Mouse (Mus musculus): ENCODE measurements around the gene Trem2.
"Not testable (repeated sequence)": the region's sequence is repeated elsewhere in the genome, so short reads cannot be mapped to it uniquely, and the experiment has no call there.

The Trem2 gene

DNA sequence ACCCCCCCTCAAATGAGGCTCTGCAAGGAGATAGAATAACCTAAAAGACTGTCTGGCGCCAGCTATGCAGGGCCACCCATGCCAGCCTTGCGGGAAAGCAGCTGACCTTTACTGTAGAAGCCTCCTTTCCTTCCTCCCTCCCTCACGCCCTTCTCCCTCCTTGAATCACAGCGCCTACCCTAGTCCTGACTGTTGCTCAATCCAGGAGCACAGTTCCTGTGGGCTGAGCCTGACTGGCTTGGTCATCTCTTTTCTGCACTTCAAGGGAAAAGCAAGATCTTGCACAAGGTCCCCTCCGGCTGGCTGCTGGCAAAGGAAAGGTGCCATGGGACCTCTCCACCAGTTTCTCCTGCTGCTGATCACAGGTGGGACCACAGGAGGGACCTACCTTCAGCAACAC lies at the start of gene Trem2:
Gene Trem2 (plus strand): TSS at position 171 of the 400 bp plus-strand sequence.
- in situ Hi-C loops (cut with MboI): no loop called here

DNA sequence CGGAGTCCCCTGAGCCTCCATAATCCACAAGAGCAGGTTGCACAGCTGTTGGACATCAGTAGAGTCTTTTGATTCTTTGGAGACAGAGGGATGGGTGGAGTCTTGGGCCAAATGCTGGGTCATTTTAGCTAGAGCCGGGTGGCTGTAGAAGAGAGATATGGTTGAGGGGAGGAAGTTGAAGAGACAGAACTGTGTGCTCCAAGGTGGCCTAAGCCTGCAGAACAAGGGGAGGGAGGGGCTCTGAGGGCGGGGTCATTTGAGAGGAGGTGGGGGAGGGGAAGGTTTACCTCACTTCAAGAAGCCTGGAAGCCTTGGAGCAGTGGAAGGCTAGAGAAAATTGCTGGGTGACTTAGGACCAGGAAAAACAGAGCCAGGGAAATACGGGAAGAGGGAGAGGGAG lies 47.0 kb upstream of the Trem2 start, which contains the start of gene Treml2:
Gene Treml2 (plus strand): TSS at position 296 of the 400 bp plus-strand sequence.
- in situ Hi-C loops (cut with MboI): no loop called here

DNA sequence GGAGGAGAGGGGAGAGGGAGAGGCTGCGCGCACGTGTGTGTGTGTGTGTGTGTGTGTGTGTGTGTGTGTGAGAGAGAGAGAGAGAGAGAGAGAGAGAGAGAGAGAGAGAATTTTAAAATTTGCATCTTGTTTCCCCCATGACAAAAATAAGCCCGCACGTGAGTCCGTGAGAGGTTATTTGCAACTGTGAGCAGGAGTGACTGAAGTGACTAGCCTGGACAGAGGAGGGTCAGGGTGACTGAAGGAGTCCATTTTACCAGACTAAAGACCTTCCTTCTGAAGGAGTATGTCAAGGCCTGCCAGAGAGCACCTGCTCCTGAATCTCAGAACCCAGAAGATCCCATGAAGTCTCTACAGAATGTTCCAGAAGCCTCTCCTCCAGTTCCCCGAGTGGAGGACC lies 46.4 kb upstream of the Trem2 start:
- in situ Hi-C loops (cut with MboI): no loop called here

GRCm38 (mm10) chr17:48300199-48300598 lies 46.0 kb upstream of the Trem2 start:
- in situ Hi-C loops (cut with MboI): no loop called here

- in situ Hi-C loops (cut with MboI): no loop called here
Measured at GRCm38 (mm10) chr17:48300861-48301260, 45.3 kb upstream of the Trem2 start.

DNA sequence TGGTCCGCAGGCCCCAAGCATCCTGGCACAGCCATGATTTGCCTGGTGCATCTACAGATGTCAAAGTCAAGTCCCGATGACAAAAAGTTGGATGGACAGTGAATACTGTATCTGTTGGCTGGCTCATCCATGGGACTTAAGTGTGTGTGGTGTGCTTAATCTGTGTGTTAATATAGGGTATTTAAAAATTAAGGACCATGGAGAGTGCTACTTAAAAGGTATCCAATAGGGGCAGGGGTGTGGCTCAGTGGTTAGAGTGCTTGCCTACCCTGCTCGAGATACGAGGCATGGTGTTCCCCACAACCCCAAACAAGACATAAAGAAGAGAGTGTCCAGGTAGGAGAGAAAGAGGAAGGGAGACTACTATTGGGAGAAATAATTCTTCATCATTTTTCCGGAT lies 44.4 kb upstream of the Trem2 start:
- in situ Hi-C loops (cut with MboI): no loop called here

DNA sequence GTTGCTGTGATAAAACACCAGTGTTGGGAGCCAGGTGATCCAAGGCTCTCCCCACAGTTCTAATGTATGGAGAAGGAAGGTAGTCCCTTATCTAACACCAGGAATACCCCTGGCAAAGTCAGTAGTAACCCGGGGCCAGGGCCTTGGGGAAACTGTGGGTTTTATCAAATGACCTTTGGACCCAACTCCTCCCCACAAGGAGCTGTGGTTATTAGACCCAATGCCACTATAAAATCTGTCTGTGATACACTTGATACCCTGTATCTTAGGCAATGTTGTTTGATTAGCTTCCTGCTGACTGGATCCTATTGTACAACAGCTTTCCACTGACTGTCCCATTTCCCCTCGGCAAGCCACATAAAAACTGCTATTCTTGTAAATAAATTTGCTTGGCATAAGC lies 34.1 kb upstream of the Trem2 start:
- in situ Hi-C loops (cut with MboI): no loop called here

DNA sequence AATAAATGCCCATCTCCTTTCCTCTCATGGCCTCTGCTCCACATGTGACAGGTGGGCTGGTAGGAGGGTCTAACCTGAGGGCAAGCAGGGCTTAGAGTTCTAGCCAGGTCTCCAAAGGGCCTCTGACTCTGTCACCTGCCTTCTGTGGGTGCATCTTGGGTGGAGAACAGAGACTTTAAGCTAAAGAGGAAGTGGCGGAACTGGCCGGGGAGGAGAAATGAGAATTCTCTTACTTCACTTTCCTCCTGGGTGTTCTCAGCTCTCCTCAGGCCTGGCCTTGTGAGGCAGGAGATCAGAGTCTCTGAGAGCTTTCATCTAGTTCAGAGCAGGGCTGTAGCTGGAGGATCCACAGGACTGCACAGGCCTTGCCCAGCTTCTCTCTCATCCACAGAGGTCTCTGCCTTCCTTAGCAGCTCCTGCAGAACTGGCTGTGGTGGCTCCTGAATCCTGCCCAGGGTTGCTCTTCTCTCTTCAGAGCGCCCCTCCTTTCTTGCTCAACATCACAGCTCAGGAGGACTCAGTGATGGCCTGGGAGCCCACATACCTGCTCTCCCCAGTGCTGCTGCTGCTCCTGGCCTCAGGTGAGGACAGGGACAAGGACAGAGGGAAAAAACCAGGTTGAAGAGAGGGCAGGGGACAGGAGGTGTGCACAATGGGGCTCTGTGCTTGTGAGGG lies 30.2 kb upstream of the Trem2 start, which contains the start of gene B430306N03Rik:
Gene B430306N03Rik (plus strand): TSS at position 237 of the 675 bp plus-strand sequence.
- in situ Hi-C loops (cut with MboI): not testable (repeated sequence)

DNA sequence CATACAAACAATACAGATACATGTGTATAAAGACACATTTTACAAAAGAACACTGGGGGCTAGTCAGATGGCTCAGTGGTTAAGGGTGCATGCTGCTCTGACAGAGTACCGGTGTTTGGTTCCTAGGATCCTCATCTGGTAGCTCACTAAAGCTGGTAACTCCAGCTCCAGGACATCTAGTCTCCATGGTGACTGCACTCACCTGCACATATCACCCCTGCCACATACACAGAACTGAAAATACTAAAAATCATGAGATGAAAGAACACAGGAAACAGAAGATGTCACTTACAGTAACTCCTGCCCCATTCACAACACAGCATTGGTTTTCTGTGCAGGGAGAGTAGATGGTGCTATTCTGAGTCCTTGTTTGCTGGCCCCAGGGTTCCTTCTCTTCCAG lies 27.5 kb upstream of the Trem2 start:
- in situ Hi-C loops (cut with MboI): no loop called here

- in situ Hi-C loops (cut with MboI): no loop called here
Measured at GRCm38 (mm10) chr17:48321279-48321678, 24.9 kb upstream of the Trem2 start.

- in situ Hi-C loops (cut with MboI): no loop called here
Measured at GRCm38 (mm10) chr17:48323236-48323635, 23.0 kb upstream of the Trem2 start.

GRCm38 (mm10) chr17:48324258-48324657 lies 21.9 kb upstream of the Trem2 start:
- in situ Hi-C loops (cut with MboI): no loop called here

GRCm38 (mm10) chr17:48325093-48325492 lies 21.1 kb upstream of the Trem2 start:
- in situ Hi-C loops (cut with MboI): no loop called here

DNA sequence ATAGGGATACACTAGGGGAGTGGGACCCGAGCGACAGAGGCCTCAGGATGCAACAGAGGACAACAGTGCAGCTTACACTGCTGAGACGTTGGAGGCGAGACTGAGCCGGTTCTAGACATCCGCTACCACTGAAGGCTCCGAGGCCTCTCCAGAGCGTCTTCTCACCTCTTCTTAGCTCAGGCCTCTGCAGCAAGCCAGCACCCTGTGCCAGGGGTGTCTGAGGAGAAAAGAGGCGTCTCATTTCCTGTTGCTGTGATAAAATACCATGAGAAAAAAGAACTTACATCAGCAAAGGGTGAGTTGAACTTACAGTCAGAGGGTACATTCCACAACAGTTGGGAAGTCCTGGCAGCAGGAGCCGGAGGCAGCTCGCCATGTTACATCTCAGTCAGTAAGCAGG lies 20.6 kb upstream of the Trem2 start:
- in situ Hi-C loops (cut with MboI): no loop called here

GRCm38 (mm10) chr17:48326656-48327055 lies 19.5 kb upstream of the Trem2 start:
- in situ Hi-C loops (cut with MboI): no loop called here

DNA sequence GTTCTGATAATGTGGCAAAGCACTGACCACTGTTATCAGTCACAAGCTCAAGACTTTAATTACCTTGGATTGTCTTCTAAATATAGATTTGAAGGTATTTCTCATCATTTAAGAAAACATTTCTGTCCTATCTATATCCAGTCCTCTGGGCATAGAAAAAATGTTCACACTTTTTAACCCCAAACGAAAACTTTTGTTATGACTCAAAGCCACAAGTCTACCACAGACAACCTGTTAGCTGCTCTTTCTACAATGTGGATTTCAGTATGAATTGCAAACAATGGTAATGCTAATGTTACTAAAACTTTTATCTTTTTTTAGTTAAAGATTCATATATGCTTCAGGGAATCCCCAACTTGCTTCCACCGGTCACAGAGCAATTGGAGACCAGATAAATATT lies 13.7 kb upstream of the Trem2 start:
- in situ Hi-C loops (cut with MboI): no loop called here

DNA sequence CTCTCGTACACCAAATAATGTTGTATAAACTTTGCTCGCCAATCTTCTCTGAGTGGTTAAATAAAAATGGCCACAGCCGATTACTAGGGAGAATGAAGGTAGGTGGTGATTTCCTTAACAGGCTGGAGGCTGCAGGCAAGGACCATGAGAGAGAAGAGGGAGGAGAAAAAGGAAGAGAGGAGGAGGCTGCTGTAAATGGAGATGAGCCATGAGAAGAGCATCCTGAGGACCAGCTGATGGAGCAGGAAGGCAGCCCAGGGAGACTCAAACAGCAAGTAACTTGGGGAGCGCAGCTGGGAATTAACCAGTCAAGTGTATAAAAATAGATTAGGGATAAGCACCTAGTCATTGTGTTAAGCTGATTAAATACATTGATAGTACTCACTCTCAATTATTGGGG lies 12.0 kb upstream of the Trem2 start:
- in situ Hi-C loops (cut with MboI): no loop called here

GRCm38 (mm10) chr17:48336857-48337256 lies 9.3 kb upstream of the Trem2 start:
- in situ Hi-C loops (cut with MboI): loop anchor here (5.0 kb wide), 1 partner anchor 55 kb away; no protein-coding TSS in a partner anchor

GRCm38 (mm10) chr17:48340267-48340666 lies 5.9 kb upstream of the Trem2 start:
- in situ Hi-C loops (cut with MboI): no loop called here

- in situ Hi-C loops (cut with MboI): no loop called here
Measured at GRCm38 (mm10) chr17:48341947-48342346, 4.3 kb upstream of the Trem2 start.

DNA sequence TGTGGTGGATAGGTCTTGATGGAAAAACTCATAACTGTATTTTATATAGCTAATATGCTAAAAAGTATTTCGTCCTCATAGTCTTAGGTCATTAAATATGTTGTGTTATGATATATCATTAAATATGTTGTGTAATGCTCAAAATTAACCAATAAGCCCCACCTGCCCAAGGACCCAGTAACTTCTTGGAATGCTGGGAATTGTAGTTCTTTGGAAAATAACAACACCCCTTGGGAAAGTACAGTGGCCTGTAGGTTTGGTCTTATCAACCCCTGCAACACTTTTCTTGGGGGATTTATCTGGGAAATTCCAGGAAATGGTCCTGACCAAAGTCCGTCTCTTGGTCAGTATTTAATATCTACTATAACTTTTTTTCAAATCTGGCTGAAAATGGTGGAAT lies 3.1 kb upstream of the Trem2 start:
- in situ Hi-C loops (cut with MboI): no loop called here

DNA sequence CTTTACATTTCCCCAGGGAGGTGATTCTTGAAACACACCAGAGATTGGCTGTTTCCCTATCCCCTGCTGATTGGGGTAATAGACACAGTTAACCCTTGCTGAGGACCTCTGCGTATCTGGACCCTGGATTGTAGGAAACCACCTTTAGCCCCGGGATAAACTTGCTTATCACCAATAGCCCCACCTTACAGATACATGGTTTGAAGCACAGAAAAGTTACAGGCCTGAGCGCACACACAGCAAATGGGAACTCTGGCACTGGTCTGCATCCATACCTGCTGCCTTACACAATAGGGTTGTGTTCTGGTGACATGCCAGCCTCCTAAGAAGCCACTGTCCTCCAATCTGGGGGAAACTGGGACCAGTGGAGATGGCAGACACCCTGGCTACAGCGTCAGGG lies 377 bp upstream of the Trem2 start:
- in situ Hi-C loops (cut with MboI): no loop called here

DNA sequence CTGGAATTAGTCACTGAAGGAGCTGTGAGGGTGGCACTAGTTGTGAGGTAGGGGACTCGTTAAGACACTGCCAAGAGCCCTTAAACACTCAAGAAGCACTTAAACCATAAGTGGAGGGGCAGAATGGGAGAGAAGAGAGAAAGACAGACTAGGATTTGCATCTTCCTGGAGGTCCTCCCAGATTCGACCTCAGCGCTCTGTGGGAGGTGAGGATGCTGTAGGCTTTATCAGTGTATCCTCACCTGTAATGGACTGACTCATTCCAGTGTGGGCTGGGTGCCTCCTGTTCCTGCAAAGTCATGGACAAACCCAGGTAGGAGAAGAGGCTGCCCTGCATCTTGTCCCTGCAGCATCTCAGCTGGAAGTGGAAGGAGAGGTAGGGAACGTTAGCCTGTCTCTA lies 633 bp downstream of the Trem2 start:
- in situ Hi-C loops (cut with MboI): no loop called here

DNA sequence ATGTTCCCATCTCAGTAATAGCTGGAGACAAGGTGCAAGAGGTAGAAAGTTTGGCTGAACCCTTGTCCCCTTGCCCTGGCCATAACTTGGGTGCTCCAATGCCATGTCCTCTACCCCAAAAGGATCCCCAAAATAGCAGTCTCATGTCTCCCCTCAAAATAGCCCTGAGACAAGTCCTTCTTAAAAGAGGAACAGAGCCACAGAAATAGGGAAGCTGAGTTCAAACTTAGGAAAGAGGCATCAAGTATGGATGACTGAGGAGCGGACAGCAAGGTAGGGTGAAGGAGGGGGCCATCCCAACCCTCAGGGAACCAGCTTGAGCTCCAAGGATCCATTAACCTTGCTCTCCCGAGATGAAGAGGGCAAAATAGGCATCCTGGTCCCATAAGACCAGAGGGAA lies 1.1 kb downstream of the Trem2 start:
- in situ Hi-C loops (cut with MboI): no loop called here
